Mouse (Mus musculus): ENCODE results near the gene Stip1. TPM values are rescaled to one million over a fixed set of nuclear protein-coding genes. Genes with fewer than 3 reads are reported as not detected.

Stip1 gene
- polyA plus RNA-seq, 1 experiment: 544 TPM

DNA sequence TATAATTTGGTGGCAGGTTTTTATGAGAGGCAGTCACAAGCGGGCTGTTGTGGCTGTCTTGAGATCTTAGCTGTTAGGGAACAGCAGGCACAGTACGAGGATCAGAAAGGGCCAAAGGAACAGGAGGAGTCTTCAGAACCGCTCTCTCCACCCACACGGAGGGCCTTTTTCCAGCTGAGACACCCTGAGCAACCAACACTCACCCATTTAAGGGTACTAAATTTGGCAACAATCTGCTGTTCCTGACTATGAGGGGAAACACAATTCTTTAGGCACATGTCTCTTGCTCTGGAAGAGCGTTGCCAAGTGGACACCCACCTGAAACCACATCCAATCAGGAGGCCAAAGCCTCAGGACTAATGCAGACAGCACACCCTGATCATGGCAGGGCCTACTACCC lies 10.2 kb downstream of the Stip1 start:
- no peaks in the 10 kb centered on the region for H3K9me3 ChIP-seq (replicated peaks; ENCODE audit: control insufficient read depth, insufficient read depth, low read length, poor library complexity, severe bottlenecking)
- H3K4me1 ChIP-seq (ENCODE audit: control insufficient read depth, insufficient read depth, low read length): no peaks in the 10 kb centered on the region
- no peaks in the 10 kb centered on the region for H3K27me3 ChIP-seq (ENCODE audit: control insufficient read depth, insufficient read depth, low read length, poor library complexity, severe bottlenecking)
- H3K36me3 ChIP-seq (ENCODE audit: control insufficient read depth, insufficient read depth, low read length, poor library complexity, severe bottlenecking): peaks cover 94% of the 10 kb centered on the region
- H3K9ac ChIP-seq (ENCODE audit: low read depth, poor library complexity, severe bottlenecking): no peak overlapping the region
- no peak overlapping the region for H3K4me3 ChIP-seq (ENCODE audit: low read depth, low read length)
- H3K27ac ChIP-seq (ENCODE audit: insufficient read depth, low read length): no peak overlapping the region
- TF ChIP-seq EP300 (IDR thresholded peaks at IDR 0.05; ENCODE audit: insufficient read depth, low read depth, low read length): no peak
- TF ChIP-seq CTCF (IDR thresholded peaks at IDR 0.05; ENCODE audit: low read depth, low read length): no peak
- no peak for TF ChIP-seq POLR2A (IDR thresholded peaks at IDR 0.05; ENCODE audit: insufficient read depth, low read length)

DNA sequence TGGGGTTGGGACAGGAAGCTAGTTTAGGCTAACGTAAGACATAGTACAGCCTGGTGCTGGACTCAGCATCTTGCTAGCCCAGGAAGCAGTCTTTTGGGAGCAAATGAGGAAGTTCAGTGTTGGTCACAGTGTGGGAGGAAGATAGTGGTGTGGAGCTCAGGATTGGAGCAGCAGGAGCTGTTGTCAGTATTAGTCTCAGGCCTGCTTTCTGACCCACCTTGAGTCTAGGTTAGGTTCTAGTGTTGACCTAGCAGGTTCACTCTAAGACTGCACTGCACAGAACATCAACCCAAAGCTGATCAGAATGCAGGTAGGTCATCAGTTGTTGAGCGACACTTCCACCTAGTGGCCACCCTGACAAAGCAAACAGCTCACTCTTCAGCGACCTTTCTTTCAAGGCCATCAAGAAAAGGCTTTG lies 19.5 kb downstream of the Stip1 start:
- Histone ChIP-seq H3K36me3 (ENCODE audit: control insufficient read depth, insufficient read depth, low read length, poor library complexity, severe bottlenecking) (peaks cover 54% of the 10 kb centered on the region), H3K4me1 (ENCODE audit: control insufficient read depth, insufficient read depth, low read length) (no peaks in the 10 kb centered on the region), H3K27me3 (ENCODE audit: control insufficient read depth, insufficient read depth, low read length, poor library complexity, severe bottlenecking) (no peaks in the 10 kb centered on the region), H3K4me3 (ENCODE audit: low read depth, low read length) (no peak overlapping the region), H3K9ac (ENCODE audit: low read depth, poor library complexity, severe bottlenecking) (no peak overlapping the region), H3K9me3 (replicated peaks; ENCODE audit: control insufficient read depth, insufficient read depth, low read length, poor library complexity, severe bottlenecking) (no peaks in the 10 kb centered on the region), H3K27ac (ENCODE audit: insufficient read depth, low read length) (no peak overlapping the region)
- TF ChIP-seq EP300 (IDR thresholded peaks at IDR 0.05; ENCODE audit: insufficient read depth, low read depth, low read length) (no peak), CTCF (IDR thresholded peaks at IDR 0.05; ENCODE audit: low read depth, low read length) (peak; percentile 60), POLR2A (IDR thresholded peaks at IDR 0.05; ENCODE audit: insufficient read depth, low read length) (no peak)

- no peaks in the 10 kb centered on the region for H3K9me3 ChIP-seq (replicated peaks; ENCODE audit: control insufficient read depth, insufficient read depth, low read length, poor library complexity, severe bottlenecking)
- H3K36me3 ChIP-seq (ENCODE audit: control insufficient read depth, insufficient read depth, low read length, poor library complexity, severe bottlenecking): peaks cover 44% of the 10 kb centered on the region
- H3K9ac ChIP-seq (ENCODE audit: low read depth, poor library complexity, severe bottlenecking): no peak within 1 kb of the TSS
- no peak within 1 kb of the TSS for H3K4me3 ChIP-seq (ENCODE audit: low read depth, low read length)
- no peaks in the 10 kb centered on the region for H3K27me3 ChIP-seq (ENCODE audit: control insufficient read depth, insufficient read depth, low read length, poor library complexity, severe bottlenecking)
- H3K4me1 ChIP-seq (ENCODE audit: control insufficient read depth, insufficient read depth, low read length): no peaks in the 10 kb centered on the region
- no peak within 1 kb of the TSS for H3K27ac ChIP-seq (ENCODE audit: insufficient read depth, low read length)
- TF ChIP-seq CTCF (IDR thresholded peaks at IDR 0.05; ENCODE audit: low read depth, low read length) (no peak), EP300 (IDR thresholded peaks at IDR 0.05; ENCODE audit: insufficient read depth, low read depth, low read length) (no peak), POLR2A (IDR thresholded peaks at IDR 0.05; ENCODE audit: insufficient read depth, low read length) (no peak)
Observed at GRCm38 (mm10) chr19:7019191-7019590, 20.6 kb downstream of the Stip1 start, which contains the start of gene Fermt3. Gene Fermt3 (minus strand): TSS chr19:7019469.

DNA sequence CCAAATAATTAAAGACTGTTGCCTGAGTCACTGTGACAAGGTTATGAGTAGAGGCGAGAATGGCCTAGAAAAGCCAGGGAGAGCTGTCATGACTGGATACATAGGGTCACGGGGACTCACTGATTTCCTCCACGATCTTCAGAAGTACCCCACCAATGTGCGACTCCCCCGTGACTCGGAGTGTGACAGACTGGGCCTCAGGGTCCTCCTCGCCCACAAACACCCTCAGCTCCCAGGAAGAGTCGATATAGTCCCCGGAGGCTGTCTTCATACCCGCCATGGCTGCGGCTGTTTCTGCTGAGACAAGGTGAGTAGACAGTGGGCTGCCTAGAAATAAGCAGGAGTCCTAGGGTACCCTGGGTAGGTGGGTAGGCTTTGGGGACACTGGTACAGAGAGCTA lies 21.2 kb downstream of the Stip1 start:
- H3K9ac ChIP-seq (ENCODE audit: low read depth, poor library complexity, severe bottlenecking): no peak overlapping the region
- peaks cover 37% of the 10 kb centered on the region for H3K36me3 ChIP-seq (ENCODE audit: control insufficient read depth, insufficient read depth, low read length, poor library complexity, severe bottlenecking)
- no peaks in the 10 kb centered on the region for H3K27me3 ChIP-seq (ENCODE audit: control insufficient read depth, insufficient read depth, low read length, poor library complexity, severe bottlenecking)
- no peak overlapping the region for H3K4me3 ChIP-seq (ENCODE audit: low read depth, low read length)
- no peaks in the 10 kb centered on the region for H3K9me3 ChIP-seq (replicated peaks; ENCODE audit: control insufficient read depth, insufficient read depth, low read length, poor library complexity, severe bottlenecking)
- TF ChIP-seq POLR2A (IDR thresholded peaks at IDR 0.05; ENCODE audit: insufficient read depth, low read length) (no peak), EP300 (IDR thresholded peaks at IDR 0.05; ENCODE audit: insufficient read depth, low read depth, low read length) (no peak), CTCF (IDR thresholded peaks at IDR 0.05; ENCODE audit: low read depth, low read length) (no peak)
- no peaks in the 10 kb centered on the region for H3K4me1 ChIP-seq (ENCODE audit: control insufficient read depth, insufficient read depth, low read length)
- H3K27ac ChIP-seq (ENCODE audit: insufficient read depth, low read length): no peak overlapping the region

GRCm38 (mm10) chr19:7017541-7018457 lies 22.0 kb downstream of the Stip1 start:
- H3K27me3 ChIP-seq (ENCODE audit: control insufficient read depth, insufficient read depth, low read length, poor library complexity, severe bottlenecking): no peaks in the 10 kb centered on the region
- no peak overlapping the region for H3K9ac ChIP-seq (ENCODE audit: low read depth, poor library complexity, severe bottlenecking)
- peaks cover 30% of the 10 kb centered on the region for H3K36me3 ChIP-seq (ENCODE audit: control insufficient read depth, insufficient read depth, low read length, poor library complexity, severe bottlenecking)
- no peaks in the 10 kb centered on the region for H3K4me1 ChIP-seq (ENCODE audit: control insufficient read depth, insufficient read depth, low read length)
- no peak for TF ChIP-seq EP300 (IDR thresholded peaks at IDR 0.05; ENCODE audit: insufficient read depth, low read depth, low read length)
- TF ChIP-seq POLR2A (IDR thresholded peaks at IDR 0.05; ENCODE audit: insufficient read depth, low read length): no peak
- TF ChIP-seq CTCF (IDR thresholded peaks at IDR 0.05; ENCODE audit: low read depth, low read length): no peak
- H3K27ac ChIP-seq (ENCODE audit: insufficient read depth, low read length): no peak overlapping the region
- H3K9me3 ChIP-seq (replicated peaks; ENCODE audit: control insufficient read depth, insufficient read depth, low read length, poor library complexity, severe bottlenecking): no peaks in the 10 kb centered on the region
- no peak overlapping the region for H3K4me3 ChIP-seq (ENCODE audit: low read depth, low read length)

Data from ES-Bruce4 (cell line).